Mouse (Mus musculus): Measurements from ENCODE around the gene Prop1.

The Prop1 gene

DNA sequence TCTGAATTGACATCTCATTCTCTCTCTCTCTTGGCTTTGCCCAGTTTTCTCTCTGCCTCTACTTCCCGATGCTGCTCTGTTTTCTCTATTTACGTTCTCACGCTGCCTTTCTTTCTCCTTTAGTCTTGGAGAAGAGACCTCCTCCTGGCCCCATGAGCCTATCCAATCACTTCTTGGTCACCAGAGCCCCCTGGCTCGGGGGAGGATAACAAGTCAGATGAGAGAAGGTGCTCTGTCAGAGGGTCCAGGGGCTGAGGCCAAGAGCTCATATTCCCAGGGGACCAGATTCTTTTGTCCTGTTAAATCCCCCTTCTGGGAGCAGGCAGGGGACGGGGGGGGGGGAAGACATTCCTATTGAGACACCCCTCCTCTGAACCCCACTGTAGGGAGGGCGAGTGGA is at the start of gene Prop1:
Gene Prop1, minus strand, starts transcription at position 101 of the 400 bp plus-strand sequence.
- DNase-seq (ENCODE audit: low spot score), result no peak

DNA sequence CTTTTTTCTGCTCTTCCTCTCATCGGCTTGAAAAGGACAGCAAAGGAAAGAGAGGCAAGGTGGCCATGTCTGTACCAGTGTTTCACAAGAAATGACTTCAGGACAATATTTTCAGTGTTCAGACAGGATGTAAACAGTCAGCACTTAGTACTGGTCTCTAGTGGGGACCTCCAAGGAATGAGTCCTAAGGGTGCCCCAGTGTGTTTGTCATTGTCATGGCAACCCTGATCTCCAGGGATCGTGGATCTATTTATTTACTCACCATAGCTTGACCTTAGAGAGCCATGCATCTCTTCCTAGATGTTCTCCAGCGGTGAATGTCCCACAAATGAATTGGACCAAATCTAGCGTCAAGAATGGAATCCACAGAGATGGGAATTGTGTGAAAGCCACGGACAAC is 49.7 kb upstream of the Prop1 start, which contains the start of gene Olfr51:
Gene Olfr51, plus strand, starts transcription at position 301 of the 400 bp plus-strand sequence.
- DNase-seq (ENCODE audit: low spot score), result no peak

DNA sequence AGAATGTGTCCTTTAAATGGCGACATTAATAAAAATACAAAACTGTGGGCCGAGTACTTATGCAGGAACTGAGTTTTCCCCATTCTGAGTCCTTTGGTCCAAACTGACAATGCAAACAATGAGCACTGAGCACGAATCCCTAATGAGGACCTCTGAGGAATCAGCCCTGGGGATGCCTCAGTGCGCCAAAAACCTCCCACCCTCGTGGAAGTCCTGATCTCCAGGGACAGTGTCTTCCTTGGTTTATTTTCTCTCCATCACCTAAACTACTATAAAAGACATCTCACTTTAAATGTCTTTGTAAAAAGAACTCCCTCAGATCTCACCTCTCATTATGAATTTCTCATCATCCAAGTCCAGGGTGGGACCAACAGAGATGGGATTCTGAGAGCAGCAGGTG is 28.1 kb upstream of the Prop1 start, which contains the start of gene Olfr1377:
Gene Olfr1377, plus strand, starts transcription at position 301 of the 400 bp plus-strand sequence.
- DNase-seq (ENCODE audit: low spot score), result no peak

DNA sequence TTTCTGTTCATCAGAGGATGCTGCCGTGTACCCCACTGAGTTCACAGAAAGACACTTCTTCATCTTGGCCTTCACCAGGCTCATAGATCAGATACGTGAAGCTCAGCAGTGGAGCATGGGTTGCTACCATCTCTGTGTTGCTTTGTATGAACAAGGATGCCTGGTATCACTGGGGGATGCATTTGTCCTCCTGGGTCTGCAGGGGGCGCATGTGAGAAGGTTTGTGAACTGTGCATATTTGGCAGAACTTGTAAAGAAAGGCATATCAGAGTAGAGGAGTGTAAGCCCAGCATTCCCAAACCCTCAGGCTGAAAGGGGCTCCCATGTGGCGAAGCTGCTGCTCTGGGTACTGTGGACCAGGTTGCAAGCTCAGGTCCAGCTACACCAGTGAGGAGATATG is 23.7 kb upstream of the Prop1 start:
- no peak for DNase-seq (ENCODE audit: low spot score)

DNA sequence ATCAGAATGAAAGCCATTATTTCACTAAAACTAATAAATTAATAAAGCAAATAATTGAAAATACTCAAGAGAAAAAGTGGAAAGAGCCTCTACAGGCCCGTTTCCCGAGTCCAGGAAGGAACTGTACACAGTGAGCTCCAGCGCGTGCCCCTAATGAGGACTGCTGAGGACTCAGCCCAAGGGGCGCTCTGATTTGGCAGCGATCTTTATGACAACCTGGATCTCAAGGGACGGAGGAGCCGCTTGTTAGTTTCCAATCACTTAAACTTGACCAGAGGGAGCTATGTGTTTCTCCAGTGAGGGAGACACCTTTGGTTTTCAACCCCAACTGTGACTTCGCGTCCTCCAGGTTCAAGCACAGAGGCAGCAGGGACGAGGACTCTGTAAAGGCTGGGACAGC is 12.7 kb upstream of the Prop1 start, which contains the start of gene Olfr1378:
Gene Olfr1378, plus strand, starts transcription at position 301 of the 400 bp plus-strand sequence.
- DNase-seq (ENCODE audit: low spot score), result no peak

DNA sequence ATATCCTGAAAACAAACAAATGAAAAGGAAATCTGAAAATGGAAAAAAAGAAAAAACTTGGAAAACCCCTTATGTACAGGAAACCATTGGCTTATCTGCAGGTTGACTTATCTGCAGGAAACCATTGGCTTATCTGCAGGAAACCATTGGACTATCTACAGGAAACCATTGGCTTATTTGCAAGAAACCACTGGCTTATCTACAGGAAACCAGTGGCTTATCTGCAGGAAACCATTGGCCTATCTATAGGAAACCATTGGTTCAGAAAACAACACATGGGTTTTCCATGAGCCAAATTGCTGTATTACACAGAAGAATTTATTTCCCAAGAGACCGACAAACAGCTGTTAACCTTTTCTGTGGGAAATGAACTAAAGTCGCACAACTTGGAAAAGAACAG is 11.3 kb upstream of the Prop1 start:
- DNase-seq (ENCODE audit: low spot score), result no peak

DNA sequence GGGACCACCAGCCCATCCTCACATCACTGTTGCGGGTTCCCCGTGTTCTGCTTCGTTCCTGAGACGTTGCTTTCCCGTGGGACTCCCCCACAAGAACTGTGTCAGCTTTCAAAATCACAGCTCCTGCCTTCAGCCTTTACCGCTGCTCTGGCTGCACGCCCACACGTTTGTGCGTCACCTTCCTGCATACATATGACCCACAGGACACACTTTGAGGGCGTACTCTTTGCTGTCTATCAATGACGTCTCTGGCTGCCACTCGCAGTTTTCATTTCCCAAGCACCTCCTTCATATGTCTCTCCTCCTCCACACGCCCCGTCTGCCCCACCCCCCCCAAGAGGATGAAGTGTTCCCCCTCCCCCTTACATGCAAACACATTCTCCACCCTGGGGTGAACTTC is 1.3 kb downstream of the Prop1 start:
- DNase-seq (ENCODE audit: low spot score), result peak; percentile 15

DNA sequence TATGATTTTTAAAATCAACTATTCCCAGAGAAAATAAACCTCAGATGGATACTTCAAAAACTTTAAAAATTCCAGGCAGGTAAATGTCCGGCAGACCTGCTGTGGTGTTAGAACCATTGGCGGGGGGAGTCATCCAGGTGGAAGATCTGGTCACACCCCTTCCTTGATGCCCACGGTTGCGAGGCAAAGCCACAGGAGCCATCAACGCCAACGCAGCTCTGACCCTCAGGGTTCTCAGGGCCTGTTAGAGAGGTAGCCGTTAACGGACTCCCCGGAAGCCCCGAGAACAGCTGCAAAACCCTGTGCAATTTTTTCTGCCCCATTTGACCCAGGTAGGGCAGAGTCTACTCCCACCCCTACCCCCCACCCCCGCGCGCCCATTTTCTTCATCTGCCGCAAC is 10.1 kb downstream of the Prop1 start, which contains the start of gene 4933414I15Rik:
Gene 4933414I15Rik, minus strand, starts transcription at position 260 of the 400 bp plus-strand sequence.
- DNase-seq (ENCODE audit: low spot score), result no peak

DNA sequence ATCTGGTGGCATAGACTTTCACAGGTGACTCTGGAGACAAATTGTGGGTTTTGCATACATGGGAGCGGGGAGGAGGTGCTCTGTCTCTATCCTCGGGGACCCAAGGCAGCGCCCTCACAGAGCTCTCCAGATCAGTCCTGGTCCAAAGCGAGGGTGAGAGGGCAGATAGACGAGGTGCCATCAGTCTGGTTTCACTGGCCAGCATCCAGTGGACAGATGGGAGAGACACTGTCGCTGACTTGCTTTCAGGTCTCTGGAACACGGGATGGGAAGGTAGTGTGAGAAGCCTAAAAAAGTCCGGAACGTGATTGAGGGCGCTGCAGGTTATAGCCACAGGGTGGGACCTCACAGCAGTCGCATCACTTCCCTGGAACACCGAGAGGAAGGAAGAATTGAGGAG is 11.2 kb downstream of the Prop1 start:
- no peak for DNase-seq (ENCODE audit: low spot score)

DNA sequence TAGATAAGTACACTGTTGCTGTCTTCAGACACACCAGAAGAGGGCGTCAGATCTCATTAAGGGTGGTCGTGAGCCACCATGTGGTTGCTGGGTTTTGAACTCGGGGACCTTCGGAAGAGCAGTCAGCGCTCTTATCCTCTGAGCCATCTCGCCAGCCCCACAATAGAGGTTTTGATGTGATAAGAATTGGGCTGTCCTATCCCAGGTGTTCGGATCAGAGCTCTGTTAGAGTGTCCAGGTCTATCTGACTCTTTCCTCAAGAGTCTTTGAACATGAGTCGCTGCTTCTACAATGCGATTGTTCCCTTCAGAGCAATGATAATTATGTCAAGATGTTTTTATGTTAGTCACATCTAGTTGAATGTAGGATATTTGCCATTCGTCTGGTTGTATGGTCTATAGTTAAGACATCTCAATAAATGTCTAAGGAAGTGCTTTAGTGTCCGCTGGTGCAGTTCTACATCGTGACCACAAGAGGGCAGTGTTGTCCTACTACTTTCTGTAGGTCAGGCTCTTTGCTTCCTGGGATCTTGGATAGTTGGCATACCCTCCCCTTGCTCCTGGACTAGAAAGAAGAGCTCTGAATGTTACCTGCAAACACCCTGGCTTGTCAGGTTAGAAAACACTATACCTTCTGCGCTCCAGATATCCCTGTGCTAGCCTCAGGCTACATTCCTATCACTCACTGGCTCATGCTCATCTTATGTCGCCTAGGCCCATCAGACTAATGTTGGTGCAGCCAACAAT is 13.8 kb downstream of the Prop1 start:
- no peak for DNase-seq (ENCODE audit: low spot score)

DNA sequence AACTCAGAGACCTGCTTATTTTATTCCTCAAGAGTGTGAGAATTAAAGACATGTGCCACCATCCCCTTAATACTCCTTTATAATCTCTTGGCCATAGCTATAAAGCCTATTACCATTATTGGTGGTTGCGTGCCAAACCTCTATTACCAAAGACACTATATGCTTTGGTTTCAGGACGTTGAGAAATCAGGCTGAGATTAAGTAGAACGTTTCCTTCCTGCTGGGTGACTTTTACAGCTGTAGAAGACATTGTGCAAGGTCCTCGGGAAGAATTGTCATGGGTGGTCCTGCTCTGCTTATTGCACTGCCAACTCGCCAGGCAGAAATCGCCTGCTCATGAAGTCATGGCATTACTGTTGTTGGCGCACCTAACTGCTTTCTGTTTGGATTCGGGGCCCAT is 15.1 kb downstream of the Prop1 start:
- DNase-seq (ENCODE audit: low spot score), result no peak

DNA sequence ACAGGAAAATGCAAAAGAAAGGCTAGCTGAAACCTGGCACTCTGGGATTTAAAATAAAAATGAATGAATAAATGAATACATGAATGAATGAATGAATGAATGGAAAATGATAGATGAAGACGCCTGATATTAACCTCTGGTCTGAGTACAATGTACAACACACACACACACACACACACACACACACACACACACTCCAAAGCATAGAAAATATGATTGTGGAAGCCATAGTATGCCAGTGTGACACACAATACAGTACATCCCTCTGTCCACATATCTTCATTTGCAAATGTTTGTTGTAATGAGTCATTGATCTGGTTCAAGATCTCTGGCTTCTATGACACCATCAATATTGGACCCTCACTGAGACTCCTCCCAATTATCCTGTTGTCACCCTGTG is 21.5 kb downstream of the Prop1 start:
- no peak for DNase-seq (ENCODE audit: low spot score)

DNA sequence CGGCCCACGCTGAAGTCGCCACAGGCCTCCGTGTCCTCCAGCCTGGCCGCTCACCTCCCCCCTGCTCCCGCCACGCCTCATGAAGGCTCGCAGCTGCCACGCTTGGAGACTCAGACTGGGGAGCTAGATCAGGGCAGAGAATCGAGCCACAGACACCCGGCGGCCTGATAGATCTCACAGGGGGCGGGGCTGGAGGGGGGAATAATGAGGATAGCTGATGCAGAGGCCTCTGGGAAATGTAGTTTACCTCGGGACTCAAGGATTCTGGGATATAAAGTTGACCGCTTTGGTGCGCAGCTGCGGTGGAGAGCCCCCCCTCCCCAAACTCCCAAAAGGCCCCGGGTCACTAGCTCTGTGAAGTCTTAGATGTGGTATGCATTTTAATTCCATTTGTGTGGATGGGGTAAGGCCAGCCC is 22.1 kb downstream of the Prop1 start, which contains the start of gene Zfp354b:
Gene Zfp354b, minus strand, starts transcription at position 183 of the 416 bp plus-strand sequence.
- DNase-seq (ENCODE audit: low spot score), result peak; percentile 45

DNA sequence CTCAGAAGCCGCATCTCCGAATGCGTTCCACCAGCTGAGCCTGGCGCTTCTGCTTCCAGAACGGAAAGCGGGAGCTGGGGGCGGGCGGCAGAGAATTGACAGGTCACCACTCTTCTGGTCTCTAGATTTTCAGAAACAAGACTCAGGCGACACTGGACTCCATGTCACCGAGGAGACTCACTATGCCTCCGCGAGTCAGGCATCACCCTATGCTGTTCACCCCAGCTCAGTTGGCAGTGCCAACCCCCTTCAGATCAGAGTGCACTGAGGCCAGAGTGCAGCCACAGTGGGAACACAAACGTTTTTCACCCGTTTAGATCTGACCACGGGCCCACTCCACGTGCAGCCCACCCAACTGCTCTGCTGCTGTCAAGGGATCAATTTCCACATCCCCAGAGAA is 22.5 kb downstream of the Prop1 start:
- DNase-seq (ENCODE audit: low spot score), result no peak

DNA sequence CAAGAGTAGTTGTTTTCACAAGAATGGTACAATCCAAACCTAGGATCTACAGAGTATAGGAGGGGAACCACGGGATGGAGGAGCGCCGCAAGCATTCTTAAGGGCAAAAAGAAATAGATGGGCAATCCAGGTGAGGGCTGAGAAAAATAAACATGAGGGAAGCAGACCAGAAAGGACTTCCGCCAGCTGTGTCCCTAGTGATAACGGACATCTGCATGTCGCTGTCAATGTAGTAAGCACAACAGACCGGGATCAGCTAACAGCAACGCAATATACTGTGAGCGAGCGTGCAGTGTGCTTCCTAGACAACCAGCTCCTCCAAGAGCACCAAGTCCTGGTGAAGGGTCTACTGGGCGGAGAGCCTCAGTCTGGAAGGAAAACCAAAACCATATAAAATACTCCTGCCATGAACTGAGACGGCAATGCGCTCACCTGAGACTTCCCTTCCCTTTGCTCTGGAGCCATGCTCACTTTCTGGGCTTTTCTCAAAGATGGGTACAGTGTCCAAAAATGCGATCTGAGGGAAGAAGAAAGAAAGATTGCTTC is 23.0 kb downstream of the Prop1 start:
- DNase-seq (ENCODE audit: low spot score), result no peak

DNA sequence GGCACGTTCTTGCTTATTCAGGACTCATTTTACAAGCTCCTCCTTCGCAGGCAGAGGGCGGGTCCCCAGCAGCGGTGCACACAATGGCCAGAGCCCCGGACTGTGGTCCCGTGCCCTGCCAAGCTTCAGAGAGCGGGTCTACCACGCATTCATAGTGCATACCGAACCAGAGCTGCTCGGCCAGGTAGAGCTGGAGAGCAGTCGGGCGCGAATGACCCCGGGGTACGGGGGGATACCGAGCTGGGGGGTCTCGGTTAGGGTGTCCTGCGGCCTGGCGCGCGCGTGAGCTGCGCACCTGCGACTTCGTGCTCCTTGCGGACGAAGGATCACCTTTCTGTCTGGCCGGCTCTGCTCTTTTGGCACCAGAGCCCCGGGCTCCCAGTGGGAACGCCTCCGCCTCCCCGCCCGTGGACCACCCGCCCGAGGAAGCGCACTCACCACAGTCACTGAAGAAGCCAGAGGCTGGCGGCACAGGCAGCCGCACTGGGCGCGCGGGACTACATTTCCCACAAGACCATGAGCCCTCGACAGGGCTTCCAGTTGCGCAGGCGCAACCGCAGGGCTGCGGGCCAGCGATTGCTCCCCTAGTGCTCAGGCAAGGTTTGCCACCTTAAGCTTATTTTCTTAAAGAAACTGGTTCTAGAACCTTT is 37.8 kb downstream of the Prop1 start, which contains the start of gene Zfp2:
Gene Zfp2, minus strand, starts transcription at position 495 of the 650 bp plus-strand sequence.
- peak; percentile 93 for DNase-seq (ENCODE audit: low spot score)

DNA sequence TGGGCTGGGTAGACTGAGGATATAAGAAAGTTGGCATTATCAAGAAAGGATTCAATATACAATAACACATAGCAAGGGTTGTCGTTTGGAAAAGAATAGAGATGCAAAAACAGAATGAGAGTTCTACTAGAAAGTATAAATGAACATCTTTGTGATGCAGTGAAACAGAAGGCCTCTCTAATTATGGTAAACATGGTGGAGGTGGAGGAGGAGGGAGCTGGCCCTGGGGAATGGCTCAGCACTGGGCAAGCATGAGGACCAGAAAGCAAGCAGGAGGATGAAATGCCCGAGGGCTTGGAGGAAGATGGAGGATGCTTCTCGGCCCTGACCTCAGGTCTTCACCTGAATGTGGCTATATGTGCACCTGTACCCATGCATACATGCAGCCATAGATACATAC is 39.1 kb downstream of the Prop1 start:
- DNase-seq (ENCODE audit: low spot score), result no peak

DNA sequence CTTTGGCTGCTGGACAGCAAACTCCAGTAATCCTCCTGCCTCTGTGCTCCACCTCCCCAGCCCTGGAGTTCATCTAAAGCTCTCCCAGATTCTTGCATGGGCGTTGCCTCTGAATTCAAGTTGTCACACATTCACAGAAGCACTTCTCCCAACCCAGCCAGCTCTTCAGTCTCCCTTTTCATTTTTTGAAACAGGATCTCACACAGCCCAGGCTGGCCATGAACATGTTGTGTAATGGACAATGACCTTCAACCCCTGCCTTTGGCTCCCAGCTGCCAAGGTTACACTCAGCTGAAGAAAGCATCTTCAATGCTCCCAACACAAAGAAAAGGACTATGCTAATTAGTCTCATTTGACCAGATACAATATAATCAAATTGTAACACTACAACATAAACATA is 40.3 kb downstream of the Prop1 start:
- DNase-seq (ENCODE audit: low spot score), result no peak

DNA sequence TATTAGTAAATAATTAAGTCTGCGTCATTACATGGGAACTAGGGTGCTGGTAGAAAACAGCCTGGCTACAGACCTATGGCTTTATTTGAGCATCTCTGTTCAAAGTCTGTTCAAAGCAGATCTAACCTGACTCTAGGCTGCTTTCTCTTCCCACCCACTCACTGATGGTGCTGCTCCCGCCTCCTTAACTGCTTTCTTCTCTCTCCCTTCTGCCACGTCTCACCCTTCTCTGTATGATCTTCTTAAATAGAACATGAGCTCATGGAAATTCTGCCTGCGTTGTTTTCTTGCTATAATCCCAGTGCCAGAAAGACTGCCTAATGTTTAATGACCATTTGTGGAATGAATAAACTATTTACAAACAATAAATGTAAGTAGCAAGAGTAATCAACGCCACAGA is 45.4 kb downstream of the Prop1 start:
- no peak for DNase-seq (ENCODE audit: low spot score)

Measured in T-cell, adult 2 months (primary cell).